Mouse (Mus musculus): Measurements from ENCODE around the gene Tmem270.

DNA sequence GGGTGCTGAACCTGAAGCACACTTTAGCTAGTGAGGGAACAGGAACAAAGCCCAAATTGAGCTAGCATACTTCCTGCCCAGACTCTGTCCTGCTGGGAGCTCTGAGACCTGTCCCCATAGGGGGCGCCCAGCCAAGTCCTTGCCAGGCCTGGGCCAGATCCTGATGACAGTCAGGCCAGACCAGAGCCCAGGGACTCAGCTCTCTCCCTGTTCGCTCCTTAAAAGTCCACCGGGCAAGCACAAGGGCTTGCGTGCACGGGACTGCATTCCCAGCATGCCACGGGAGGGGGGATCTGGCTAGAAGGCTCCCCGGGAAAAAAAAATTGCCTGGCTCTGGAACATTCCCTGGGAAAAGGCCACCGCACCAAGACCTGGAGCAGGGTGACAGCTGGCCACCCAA is 41.4 kb downstream of the Tmem270 start:
- TF ChIP-seq POLR2A (IDR thresholded peaks at IDR 0.05; ENCODE audit: low read depth, low read length) (no peak), CTCF (IDR thresholded peaks at IDR 0.05; ENCODE audit: extremely low read depth, insufficient read depth, insufficient read length, insufficient replicate concordance) (no peak)
